Mouse (Mus musculus): Measurements from ENCODE around the gene Mrpl58.

GRCm38 (mm10) chr11:115441417-115441816, 37.9 kb downstream of the Mrpl58 start:
- TF ChIP-seq POLR2A (IDR thresholded peaks at IDR 0.05; ENCODE audit: low read depth, low read length) (no peak), CTCF (conservative IDR thresholded peaks at IDR 0.05; ENCODE audit: insufficient read depth, insufficient read length, low read depth, low read length) (no peak)

Measured in kidney, adult 2 months (tissue).